Mouse (Mus musculus): ENCODE data around the gene Lrrc4. TPM values are rescaled to one million over a fixed set of nuclear protein-coding genes. Genes with fewer than 3 reads are reported as not detected.

Lrrc4 gene
- total and polyA plus RNA-seq, 2 experiments = 0.10 TPM; not detected in 1

DNA sequence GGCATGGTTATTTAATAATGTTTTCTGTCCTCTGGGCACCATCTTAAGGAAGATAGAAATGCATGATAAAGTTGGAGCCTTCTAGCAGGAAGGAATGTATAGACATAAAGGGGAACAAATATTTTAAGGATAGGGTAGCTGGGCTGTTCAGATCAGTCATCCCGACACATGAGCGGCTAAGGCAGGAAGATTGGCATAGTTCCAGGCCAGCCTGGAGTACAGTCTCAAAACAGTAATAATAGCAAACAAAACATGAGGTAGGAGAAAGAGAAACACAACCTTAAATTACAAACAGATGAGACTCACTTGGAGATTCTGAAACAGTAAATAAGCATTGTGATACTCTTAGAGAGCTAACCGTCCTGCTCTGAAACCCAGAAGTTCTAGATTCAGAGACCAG is 80.4 kb downstream of the Lrrc4 start:
- no peaks in the 10 kb centered on the region for H3K79me2 ChIP-seq (ENCODE audit: control insufficient read depth, insufficient read depth, low read length)
- H3K4me1 ChIP-seq (ENCODE audit: control insufficient read depth, insufficient read depth, low read length) = peaks cover 6% of the 10 kb centered on the region; the same call in 1 of the 2 replicates
- TF ChIP-seq CTCF (IDR thresholded peaks at IDR 0.05; ENCODE audit: low read depth, low read length) (no peak), POLR2A (IDR thresholded peaks at IDR 0.05; ENCODE audit: extremely low read depth, insufficient read depth, low read length) (no peak)
- no peak for DNase-seq (ENCODE audit: extremely low read depth, low read depth, low spot score)
- H3K27ac ChIP-seq (replicated peaks; ENCODE audit: insufficient read depth, low read depth, low read length) = no peak overlapping the region
- no peak overlapping the region for H3K4me3 ChIP-seq (ENCODE audit: insufficient read depth, low read depth, low read length)
- H3K27me3 ChIP-seq (ENCODE audit: control insufficient read depth, insufficient read depth, low read length) = no peaks in the 10 kb centered on the region
- peaks cover 13% of the 10 kb centered on the region for H3K36me3 ChIP-seq (ENCODE audit: control insufficient read depth, insufficient read depth, low read length)
- 71% methylated on average over 3 of the region's 3 CpGs for WGBS
- H3K9ac ChIP-seq (ENCODE audit: low read depth, low read length) = no peak overlapping the region

DNA sequence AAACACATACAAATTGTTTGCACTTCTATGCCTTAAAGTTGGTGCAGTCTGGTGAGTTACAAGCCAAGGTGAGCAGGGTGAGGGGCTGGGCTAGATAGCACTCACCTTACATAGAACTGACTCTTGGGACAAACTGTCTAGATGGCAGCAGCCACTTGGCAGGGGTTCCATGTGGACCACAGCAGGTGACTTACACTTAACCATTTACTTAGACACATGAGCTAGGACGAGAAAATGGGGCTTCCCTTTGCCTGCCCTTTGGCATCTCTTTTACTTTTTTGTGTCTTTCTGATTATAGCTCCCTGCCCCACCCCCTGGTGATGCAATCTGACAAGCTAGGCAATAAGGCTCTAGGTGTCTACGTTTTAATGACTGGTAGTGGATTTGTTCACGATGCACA is 82.3 kb downstream of the Lrrc4 start:
- no peak for DNase-seq (ENCODE audit: extremely low read depth, low read depth, low spot score)
- Histone ChIP-seq H3K27me3 (ENCODE audit: control insufficient read depth, insufficient read depth, low read length) (no peaks in the 10 kb centered on the region), H3K36me3 (ENCODE audit: control insufficient read depth, insufficient read depth, low read length) (peaks cover 19% of the 10 kb centered on the region), H3K79me2 (ENCODE audit: control insufficient read depth, insufficient read depth, low read length) (no peaks in the 10 kb centered on the region), H3K9ac (ENCODE audit: low read depth, low read length) (no peak overlapping the region), H3K27ac (replicated peaks; ENCODE audit: insufficient read depth, low read depth, low read length) (no peak overlapping the region), H3K4me3 (ENCODE audit: insufficient read depth, low read depth, low read length) (no peak overlapping the region), H3K4me1 (ENCODE audit: control insufficient read depth, insufficient read depth, low read length) (peaks cover 6% of the 10 kb centered on the region; the same call in 1 of the 2 replicates)
- TF ChIP-seq POLR2A (IDR thresholded peaks at IDR 0.05; ENCODE audit: extremely low read depth, insufficient read depth, low read length) (no peak), CTCF (IDR thresholded peaks at IDR 0.05; ENCODE audit: low read depth, low read length) (no peak)
- 42% methylated on average over 3 of the region's 3 CpGs for WGBS

- WGBS = 51% methylated on average over 14 of the region's 14 CpGs
- H3K4me3 ChIP-seq (ENCODE audit: insufficient read depth, low read depth, low read length) = no peak overlapping the region
- H3K79me2 ChIP-seq (ENCODE audit: control insufficient read depth, insufficient read depth, low read length) = no peaks in the 10 kb centered on the region
- H3K27me3 ChIP-seq (ENCODE audit: control insufficient read depth, insufficient read depth, low read length) = no peaks in the 10 kb centered on the region
- H3K27ac ChIP-seq (replicated peaks; ENCODE audit: insufficient read depth, low read depth, low read length) = no peak overlapping the region
- no peak overlapping the region for H3K9ac ChIP-seq (ENCODE audit: low read depth, low read length)
- no peak for TF ChIP-seq POLR2A (IDR thresholded peaks at IDR 0.05; ENCODE audit: extremely low read depth, insufficient read depth, low read length)
- H3K36me3 ChIP-seq (ENCODE audit: control insufficient read depth, insufficient read depth, low read length) = peaks cover 17% of the 10 kb centered on the region
- DNase-seq (ENCODE audit: extremely low read depth, low read depth, low spot score) = peak; percentile 75
- peaks cover 6% of the 10 kb centered on the region; the same call in 1 of the 2 replicates for H3K4me1 ChIP-seq (ENCODE audit: control insufficient read depth, insufficient read depth, low read length)
These were observed 83.4 kb downstream of the Lrrc4 start for GRCm38 (mm10) chr6:28747931-28748670.

DNA sequence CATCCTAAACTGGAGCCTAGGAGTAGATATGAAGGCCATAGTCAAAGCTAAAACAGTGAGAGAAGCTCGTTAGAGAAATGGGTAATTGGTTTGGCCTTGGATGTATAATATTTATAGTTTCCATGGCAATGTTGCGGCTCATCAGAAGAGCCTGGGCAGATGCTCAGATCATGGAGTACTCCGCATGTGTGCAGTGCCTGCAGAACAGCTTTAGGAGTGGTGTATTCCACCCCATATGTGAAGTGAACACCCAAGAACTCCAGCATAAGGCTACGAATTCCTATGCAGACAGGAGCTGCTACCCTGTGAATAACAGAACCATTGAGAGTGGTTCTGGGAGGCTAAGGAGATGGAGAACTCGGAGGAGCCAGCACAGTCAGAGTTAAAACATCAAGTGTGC is 84.5 kb downstream of the Lrrc4 start:
- H3K27me3 ChIP-seq (ENCODE audit: control insufficient read depth, insufficient read depth, low read length) = no peaks in the 10 kb centered on the region
- 94% methylated on average over 5 of the region's 5 CpGs for WGBS
- H3K4me3 ChIP-seq (ENCODE audit: insufficient read depth, low read depth, low read length) = no peak overlapping the region
- no peak overlapping the region for H3K27ac ChIP-seq (replicated peaks; ENCODE audit: insufficient read depth, low read depth, low read length)
- peaks cover 8% of the 10 kb centered on the region for H3K4me1 ChIP-seq (ENCODE audit: control insufficient read depth, insufficient read depth, low read length)
- peaks cover 17% of the 10 kb centered on the region for H3K36me3 ChIP-seq (ENCODE audit: control insufficient read depth, insufficient read depth, low read length)
- H3K79me2 ChIP-seq (ENCODE audit: control insufficient read depth, insufficient read depth, low read length) = no peaks in the 10 kb centered on the region
- H3K9ac ChIP-seq (ENCODE audit: low read depth, low read length) = no peak overlapping the region
- TF ChIP-seq CTCF (IDR thresholded peaks at IDR 0.05; ENCODE audit: low read depth, low read length) = no peak
- TF ChIP-seq POLR2A (IDR thresholded peaks at IDR 0.05; ENCODE audit: extremely low read depth, insufficient read depth, low read length) = no peak
- DNase-seq (ENCODE audit: extremely low read depth, low read depth, low spot score) = no peak

GRCm38 (mm10) chr6:28745864-28746263 is 85.7 kb downstream of the Lrrc4 start:
- Histone ChIP-seq H3K4me1 (ENCODE audit: control insufficient read depth, insufficient read depth, low read length) (peaks cover 7% of the 10 kb centered on the region), H3K9ac (ENCODE audit: low read depth, low read length) (no peak overlapping the region), H3K27ac (replicated peaks; ENCODE audit: insufficient read depth, low read depth, low read length) (no peak overlapping the region), H3K4me3 (ENCODE audit: insufficient read depth, low read depth, low read length) (no peak overlapping the region), H3K27me3 (ENCODE audit: control insufficient read depth, insufficient read depth, low read length) (no peaks in the 10 kb centered on the region), H3K79me2 (ENCODE audit: control insufficient read depth, insufficient read depth, low read length) (peaks cover 3% of the 10 kb centered on the region; the same call in 1 of the 2 replicates), H3K36me3 (ENCODE audit: control insufficient read depth, insufficient read depth, low read length) (peaks cover 17% of the 10 kb centered on the region)
- TF ChIP-seq CTCF (IDR thresholded peaks at IDR 0.05; ENCODE audit: low read depth, low read length) (no peak), POLR2A (IDR thresholded peaks at IDR 0.05; ENCODE audit: extremely low read depth, insufficient read depth, low read length) (no peak)
- DNase-seq (ENCODE audit: extremely low read depth, low read depth, low spot score) = no peak
- WGBS = 96% methylated on average over 7 of the region's 7 CpGs

- Histone ChIP-seq H3K4me3 (ENCODE audit: insufficient read depth, low read depth, low read length) (no peak overlapping the region), H3K36me3 (ENCODE audit: control insufficient read depth, insufficient read depth, low read length) (peaks cover 14% of the 10 kb centered on the region), H3K27me3 (ENCODE audit: control insufficient read depth, insufficient read depth, low read length) (no peaks in the 10 kb centered on the region), H3K9ac (ENCODE audit: low read depth, low read length) (no peak overlapping the region), H3K79me2 (ENCODE audit: control insufficient read depth, insufficient read depth, low read length) (peaks cover 15% of the 10 kb centered on the region), H3K27ac (replicated peaks; ENCODE audit: insufficient read depth, low read depth, low read length) (no peak overlapping the region), H3K4me1 (ENCODE audit: control insufficient read depth, insufficient read depth, low read length) (peaks cover 8% of the 10 kb centered on the region; the same call in 1 of the 2 replicates)
- DNase-seq (ENCODE audit: extremely low read depth, low read depth, low spot score) = no peak
- TF ChIP-seq POLR2A (IDR thresholded peaks at IDR 0.05; ENCODE audit: extremely low read depth, insufficient read depth, low read length) (no peak), CTCF (IDR thresholded peaks at IDR 0.05; ENCODE audit: low read depth, low read length) (no peak)
- 78% methylated on average over 1 of the region's 1 CpGs for WGBS
These were observed 88.0 kb downstream of the Lrrc4 start for GRCm38 (mm10) chr6:28743586-28743985.

All from liver, adult 2 months (tissue).